Mouse (Mus musculus) liver, embryonic 16.5 days (tissue): ENCODE measurements around the gene Scnn1g. TPM values are rescaled to one million over a fixed set of nuclear protein-coding genes. Genes with fewer than 3 reads are reported as not detected.

Experiments
- ATAC-seq: fragments of 200-750 bp; cut with Nextera tagmentation; 2 replicates; pipeline ENCODE4 v1.8.0; 2017; ENCODE audit warnings: low read depth, mild to moderate bottlenecking, moderate number of reproducible peaks, moderate library complexity
- H3K27ac ChIP-seq: fragments of 300-500 bp; sonication (generic); 2 replicates; pipeline ENCODE4 v1.5.1; 2014; ENCODE audit warnings: mild to moderate bottlenecking, low read length
- H3K27me3 ChIP-seq: fragments of 300-500 bp; sonication (generic); 2 replicates; pipeline ENCODE4 v1.6.1; 2014; ENCODE audit warnings: low read depth, low read length, mixed read lengths; ENCODE audit not compliant: control insufficient read depth, insufficient read depth
- H3K36me3 ChIP-seq: fragments of 300-500 bp; sonication (generic); 2 replicates; pipeline ENCODE4 v1.6.1; 2014; ENCODE audit warnings: mild to moderate bottlenecking; ENCODE audit not compliant: control insufficient read depth, insufficient read depth
- H3K4me1 ChIP-seq: fragments of 300-500 bp; sonication (generic); 2 replicates; pipeline ENCODE4 v1.6.1; 2014; ENCODE audit warnings: low read depth, low read length, mixed read lengths; ENCODE audit not compliant: control insufficient read depth
- H3K4me2 ChIP-seq: fragments of 300-500 bp; sonication (generic); 2 replicates; pipeline ENCODE4 v1.6.1; 2014; ENCODE audit warnings: low read depth, low read length, mixed read lengths
- H3K4me3 ChIP-seq: fragments of 300-500 bp; sonication (generic); 2 replicates; pipeline ENCODE4 v1.5.1; 2014; ENCODE audit warnings: low read depth, mild to moderate bottlenecking, low read length
- H3K9ac ChIP-seq: fragments of 300-500 bp; sonication (generic); 2 replicates; pipeline ENCODE4 v1.6.1; 2014; ENCODE audit warnings: low read depth, low read length
- H3K9me3 ChIP-seq: fragments of 300-500 bp; sonication (generic); replicated peaks from 2 replicates; pipeline ENCODE4 v1.6.1; 2016; ENCODE audit warnings: low read length; ENCODE audit not compliant: control insufficient read depth
- WGBS: fragments of 180-500 bp; shearing (Covaris S2); extraction: QIAGEN DNeasy Blood & Tissue Kit; methylation state at CpG from one replicate; pipeline ENCODE4 v1.1.7; 2014; ENCODE audit not compliant: insufficient replicate concordance; 5-methylcytosine and 5-hydroxymethylcytosine counted together
- polyA plus RNA-seq: library from polyadenylated mRNA; unstranded; fragments of >200 nt; fragmentation: Nextera tagmentation; extraction: Ambion mirVana; gene quantifications from 2 replicates; pipeline ENCODE4 v1.2.1, GENCODE M21; 2015

The Scnn1g gene
- polyA plus RNA-seq, 1 experiment from 2014 or later = not detected

DNA sequence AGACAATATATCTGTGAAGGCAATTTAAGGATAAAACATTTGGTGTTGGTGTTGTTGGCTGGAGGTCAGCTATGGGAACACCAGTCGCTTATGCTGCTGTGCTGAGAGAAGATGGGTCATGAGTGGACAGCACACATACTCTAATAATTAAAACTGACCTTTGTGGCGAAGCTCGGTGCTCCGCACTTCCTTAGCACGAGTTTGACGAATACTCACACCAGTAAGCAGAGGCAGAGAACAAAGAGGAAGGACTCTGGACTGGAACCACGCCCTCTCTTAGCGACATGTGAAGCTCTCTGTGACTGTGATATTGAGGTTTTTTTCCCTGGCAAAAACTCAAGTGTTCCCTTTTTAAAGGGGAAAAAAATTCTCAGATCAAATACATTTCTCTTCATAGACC, 20.5 kb downstream of the Scnn1g start:
- Histone ChIP-seq H3K9me3 (no peaks in the 10 kb centered on the region), H3K36me3 (no peaks in the 10 kb centered on the region), H3K4me1 (no peaks in the 10 kb centered on the region), H3K4me3 (no peak overlapping the region), H3K4me2 (no peak overlapping the region), H3K9ac (no peak overlapping the region), H3K27me3 (no peaks in the 10 kb centered on the region), H3K27ac (no peak overlapping the region)
- WGBS = 27% methylated on average over 8 of the region's 8 CpGs
- no peak for ATAC-seq

DNA sequence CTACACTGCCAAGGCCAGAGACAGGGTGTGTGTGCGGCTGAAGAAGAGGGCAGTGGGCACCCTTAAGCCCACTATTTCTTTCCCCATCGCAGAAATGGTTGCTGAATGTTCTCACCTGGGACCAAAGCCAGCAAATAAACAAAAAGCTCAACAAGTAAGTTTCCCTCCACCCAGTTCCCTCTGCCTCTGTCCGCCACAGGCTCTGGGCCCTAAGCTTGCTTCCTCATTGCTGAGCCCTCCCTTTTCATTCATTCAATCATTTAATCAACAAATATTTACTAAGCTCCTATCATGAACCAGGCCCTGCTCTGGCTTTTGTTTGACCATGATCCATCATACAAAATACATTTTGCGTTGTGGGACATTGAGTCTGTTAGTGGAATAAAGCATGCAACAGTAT, 29.0 kb downstream of the Scnn1g start:
- H3K27me3 ChIP-seq = no peaks in the 10 kb centered on the region
- no peak for ATAC-seq
- no peak overlapping the region for H3K4me3 ChIP-seq
- H3K9ac ChIP-seq = no peak overlapping the region
- no peaks in the 10 kb centered on the region for H3K4me1 ChIP-seq
- no peak overlapping the region for H3K27ac ChIP-seq
- H3K4me2 ChIP-seq = no peak overlapping the region
- WGBS = 62% methylated on average over 4 of the region's 4 CpGs
- H3K9me3 ChIP-seq = no peaks in the 10 kb centered on the region
- H3K36me3 ChIP-seq = no peaks in the 10 kb centered on the region

DNA sequence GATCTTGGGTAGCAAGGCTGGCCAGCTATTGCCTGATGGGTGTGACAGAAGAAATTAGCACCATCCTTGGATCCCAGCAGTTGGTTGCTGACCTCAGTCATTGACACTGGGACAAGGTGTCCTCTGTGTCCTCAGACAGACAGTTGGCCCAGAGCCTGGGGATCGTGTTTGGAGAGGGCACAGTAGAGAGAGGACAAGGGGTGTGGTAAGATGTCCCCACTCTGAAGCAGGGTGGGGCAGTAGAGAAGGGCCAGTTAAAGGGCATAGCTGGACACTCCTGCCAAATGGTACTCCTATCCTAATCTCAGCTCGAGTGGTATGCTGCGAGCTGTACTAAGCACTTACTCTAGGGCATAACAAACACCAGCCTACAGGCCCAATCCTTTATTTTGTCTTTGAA, 33.6 kb downstream of the Scnn1g start:
- Histone ChIP-seq H3K9ac (no peak overlapping the region), H3K4me1 (no peaks in the 10 kb centered on the region), H3K9me3 (no peaks in the 10 kb centered on the region), H3K36me3 (no peaks in the 10 kb centered on the region), H3K4me2 (no peak overlapping the region), H3K4me3 (no peak overlapping the region), H3K27me3 (no peaks in the 10 kb centered on the region), H3K27ac (no peak overlapping the region)
- 56% methylated on average over 3 of the region's 3 CpGs for WGBS
- no peak for ATAC-seq

DNA sequence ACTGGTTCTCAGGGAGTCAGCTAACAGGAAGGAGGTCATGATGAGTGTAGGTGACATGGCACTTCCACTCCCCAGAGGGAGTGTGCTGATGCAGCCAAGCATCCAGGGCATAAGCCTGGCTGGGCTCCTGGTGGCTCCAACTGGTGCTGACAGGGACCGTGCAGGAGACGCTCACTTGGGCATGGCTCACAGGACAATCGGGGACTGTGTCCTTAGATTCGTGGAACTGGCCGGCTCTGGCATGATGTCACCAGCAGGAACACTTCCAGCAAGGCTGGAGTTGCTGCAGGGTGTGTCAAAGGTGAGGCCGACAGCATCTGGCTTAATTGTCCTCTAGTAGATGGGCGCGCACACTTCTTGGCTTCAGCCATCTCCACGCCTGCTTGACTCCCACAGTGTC, 34.7 kb downstream of the Scnn1g start:
- Histone ChIP-seq H3K27me3 (no peaks in the 10 kb centered on the region), H3K4me2 (no peak overlapping the region), H3K36me3 (no peaks in the 10 kb centered on the region), H3K27ac (no peak overlapping the region), H3K4me3 (no peak overlapping the region), H3K4me1 (no peaks in the 10 kb centered on the region), H3K9me3 (no peaks in the 10 kb centered on the region), H3K9ac (no peak overlapping the region)
- 74% methylated on average over 9 of the region's 9 CpGs for WGBS
- no peak for ATAC-seq

DNA sequence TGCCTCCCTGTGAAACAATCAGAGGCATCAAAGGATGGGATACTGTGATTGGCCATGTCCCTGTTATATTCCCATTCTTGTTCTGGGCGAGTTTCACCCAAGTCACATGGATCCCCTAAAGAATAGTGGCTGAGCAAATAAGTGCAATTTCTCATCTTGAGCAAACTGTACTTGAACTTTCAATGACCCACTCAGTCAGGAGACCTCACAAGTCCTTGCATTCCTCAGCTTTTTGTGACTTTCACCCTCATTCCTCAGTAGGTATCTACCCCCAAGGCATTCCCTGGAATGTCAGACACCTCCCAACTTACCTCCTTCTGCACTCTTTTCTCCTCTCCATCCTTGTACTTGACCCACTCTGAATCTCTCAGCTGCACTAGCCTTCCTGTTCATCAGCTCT, 44.3 kb downstream of the Scnn1g start:
- H3K9ac ChIP-seq = no peak overlapping the region
- 36% methylated on average over 1 of the region's 1 CpGs for WGBS

DNA sequence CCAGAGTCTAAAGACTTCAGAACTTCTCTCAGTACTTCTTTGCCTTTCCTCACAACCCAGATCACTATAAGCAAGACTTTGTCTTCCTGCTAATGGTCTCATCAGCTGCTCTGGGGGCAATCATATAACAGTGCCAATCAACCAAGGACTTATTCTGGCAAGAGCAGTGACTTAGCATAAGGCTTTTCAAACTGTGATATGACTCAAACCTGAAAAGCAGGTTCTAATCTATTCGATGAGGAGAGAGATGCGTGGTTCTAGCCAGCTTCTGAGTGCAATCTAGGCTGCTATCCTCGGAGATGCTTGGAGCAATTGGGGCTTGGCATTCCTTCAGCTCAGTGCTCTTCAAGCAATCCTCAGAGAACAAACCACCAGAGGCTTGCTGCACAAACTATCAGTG, 44.7 kb downstream of the Scnn1g start:
- no peak overlapping the region for H3K27ac ChIP-seq
- H3K9ac ChIP-seq = no peak overlapping the region
- H3K36me3 ChIP-seq = no peaks in the 10 kb centered on the region
- H3K27me3 ChIP-seq = no peaks in the 10 kb centered on the region
- no peak overlapping the region for H3K4me2 ChIP-seq
- WGBS = 52% methylated on average over 3 of the region's 3 CpGs
- H3K4me3 ChIP-seq = no peak overlapping the region
- no peaks in the 10 kb centered on the region for H3K9me3 ChIP-seq
- no peak for ATAC-seq
- no peaks in the 10 kb centered on the region for H3K4me1 ChIP-seq

More for the DNA sequence above, 44.3 kb downstream of the Scnn1g start:
- no peaks in the 10 kb centered on the region for H3K27me3 ChIP-seq
- no peaks in the 10 kb centered on the region for H3K36me3 ChIP-seq
- H3K9me3 ChIP-seq = no peaks in the 10 kb centered on the region
- no peaks in the 10 kb centered on the region for H3K4me1 ChIP-seq
- no peak overlapping the region for H3K4me2 ChIP-seq
- ATAC-seq = no peak
- no peak overlapping the region for H3K27ac ChIP-seq
- no peak overlapping the region for H3K4me3 ChIP-seq

DNA sequence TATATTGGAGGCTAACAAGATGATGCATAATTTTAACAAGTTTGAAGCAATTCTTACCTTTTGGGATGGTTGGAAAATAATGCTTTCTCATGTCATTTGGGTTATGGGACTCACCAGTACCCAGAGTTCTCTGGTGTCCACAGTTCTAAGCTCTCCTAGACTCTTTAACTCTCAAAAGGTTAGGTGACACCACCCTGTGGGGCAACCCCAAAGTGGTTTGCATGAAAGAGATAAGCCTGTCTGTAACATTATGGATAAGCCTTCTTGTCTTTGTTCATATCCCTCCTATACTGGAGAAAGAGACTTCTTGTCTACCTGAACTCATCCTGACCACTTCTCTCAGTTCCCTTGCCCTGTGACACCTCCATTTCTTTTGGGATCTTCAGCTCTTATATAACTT, 45.1 kb downstream of the Scnn1g start:
- Histone ChIP-seq H3K9me3 (no peaks in the 10 kb centered on the region), H3K36me3 (no peaks in the 10 kb centered on the region), H3K4me2 (no peak overlapping the region), H3K4me1 (no peaks in the 10 kb centered on the region), H3K4me3 (no peak overlapping the region), H3K9ac (no peak overlapping the region), H3K27ac (no peak overlapping the region), H3K27me3 (no peaks in the 10 kb centered on the region)
- ATAC-seq = no peak

DNA sequence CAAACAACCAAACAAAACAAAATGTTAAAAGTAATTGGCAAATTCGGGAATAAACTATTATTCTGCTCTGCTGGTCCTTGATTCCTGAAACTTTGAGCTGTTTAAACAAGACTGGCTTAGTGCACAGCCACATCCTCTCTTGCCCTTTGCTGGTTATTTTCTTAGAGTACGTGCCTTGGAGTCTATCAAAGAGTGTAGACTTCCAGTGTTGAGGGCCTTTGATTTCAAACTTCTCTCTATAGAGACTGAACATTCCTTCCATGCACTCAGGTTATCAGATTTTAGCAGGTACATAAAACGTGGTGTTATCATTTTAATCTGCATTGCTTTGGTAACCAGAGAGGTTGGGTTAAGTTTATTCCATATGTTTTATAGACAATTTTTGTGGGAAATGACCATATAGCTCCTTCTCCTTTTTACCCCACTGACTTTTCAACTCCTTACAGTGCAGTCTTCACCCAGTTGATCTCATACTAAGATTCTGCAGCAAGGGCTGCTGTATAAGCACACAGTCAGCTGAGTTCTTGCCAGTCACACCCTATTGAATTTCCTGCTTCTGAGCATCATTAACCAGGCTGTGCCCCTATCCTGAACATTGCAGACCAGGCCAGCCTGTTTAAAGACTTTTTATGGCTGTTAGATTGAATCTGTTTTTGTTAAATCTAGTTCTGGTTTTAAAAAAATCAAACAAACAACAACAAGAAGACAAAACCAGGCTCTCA, 48.1 kb downstream of the Scnn1g start:
- Histone ChIP-seq H3K4me1 (no peaks in the 10 kb centered on the region), H3K4me2 (no peak overlapping the region), H3K27me3 (no peaks in the 10 kb centered on the region), H3K4me3 (no peak overlapping the region), H3K27ac (no peak overlapping the region), H3K9ac (no peak overlapping the region), H3K36me3 (no peaks in the 10 kb centered on the region), H3K9me3 (no peaks in the 10 kb centered on the region)
- ATAC-seq = no peak
- WGBS = 27% methylated on average over 3 of the region's 3 CpGs

DNA sequence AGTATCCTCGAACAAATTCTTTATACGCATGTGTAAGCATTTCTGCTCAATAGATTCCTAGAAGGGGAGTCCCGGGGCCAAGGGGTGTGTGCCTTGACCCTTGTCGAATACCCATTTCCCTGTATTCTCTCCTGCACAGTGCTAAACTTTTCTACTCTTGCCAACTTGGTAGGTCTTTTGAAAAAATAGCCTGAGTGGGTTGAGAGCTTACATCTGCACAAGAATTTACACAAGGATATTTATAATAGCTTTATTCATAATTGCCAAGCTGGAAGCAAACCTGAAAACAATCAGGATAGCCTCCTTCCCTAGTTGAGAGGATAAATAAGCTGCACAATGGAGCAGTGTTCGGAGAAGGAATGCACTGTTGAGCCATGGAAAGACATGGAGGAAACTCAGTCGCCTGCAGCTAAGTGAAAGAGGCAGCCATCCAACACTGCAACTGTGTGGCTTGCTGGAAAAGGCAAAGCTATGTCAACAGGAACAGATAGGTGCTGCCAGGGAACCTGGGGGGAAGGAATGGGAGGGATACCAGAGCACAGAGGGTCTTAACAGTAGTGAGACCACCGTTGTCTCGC, 51.5 kb downstream of the Scnn1g start:
- no peak for ATAC-seq
- Histone ChIP-seq H3K4me3 (no peak overlapping the region), H3K9ac (no peak overlapping the region), H3K4me1 (no peaks in the 10 kb centered on the region), H3K4me2 (no peak overlapping the region), H3K27me3 (no peaks in the 10 kb centered on the region), H3K36me3 (no peaks in the 10 kb centered on the region), H3K27ac (no peak overlapping the region), H3K9me3 (no peaks in the 10 kb centered on the region)
- WGBS = 64% methylated on average over 8 of the region's 8 CpGs
